In the genomic region with DNA sequence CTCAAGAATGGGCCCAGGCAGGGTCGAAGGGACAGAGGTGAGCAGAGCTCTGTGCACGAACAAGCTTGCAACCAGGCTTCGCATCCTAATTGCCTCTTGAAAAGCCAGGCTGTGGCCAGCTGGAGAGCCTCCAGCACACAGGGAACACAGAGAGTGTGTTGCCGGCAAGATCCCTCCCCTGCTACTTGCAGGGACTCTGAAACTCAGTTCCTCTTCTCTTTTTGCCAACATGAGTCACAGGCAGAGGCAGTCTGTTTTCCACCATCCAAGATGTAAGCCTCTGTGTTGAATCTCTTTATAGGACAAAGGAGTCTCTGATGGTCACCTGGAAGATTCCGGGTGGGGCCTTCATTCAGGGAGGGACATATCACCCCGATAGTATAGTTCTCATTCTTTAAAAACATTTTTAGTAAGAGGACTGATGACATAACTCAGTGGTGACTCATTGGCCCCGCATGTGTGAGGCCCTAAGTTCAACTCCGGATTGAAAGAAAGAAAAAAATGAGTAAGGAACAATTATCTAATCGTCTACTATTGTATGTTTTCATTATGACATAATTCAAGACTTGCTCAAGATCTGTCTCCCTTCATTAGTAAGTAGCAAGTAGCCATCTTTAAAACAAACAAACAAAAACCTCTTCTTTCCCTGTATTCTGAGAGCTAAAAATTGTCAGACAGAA, we compare ENCODE assay signal across 9 mouse cellular contexts. TPM values are rescaled to one million over a fixed set of nuclear protein-coding genes. Genes with fewer than 3 reads are reported as not detected.
A peak's percentile ranks its signal among the peaks of the same experiment; 100 is the strongest.
DNase-seq lines count a peak whose midpoint lies in the region; ATAC-seq lines count a peak whose summit lies in the region.
"Had no signal": no experiment of that assay in that cellular context is flagged by ENCODE, and none has a peak within 500 bp of the region (broad histone marks: within the 10 kb centered on the region; RNA-seq: fewer than 3 reads in every experiment).

No protein-coding gene starts in this region.

- 48% methylated on average over 9 of the region's 9 CpGs for WGBS in intestine, embryonic 16.5 days
- 59% methylated on average over 9 of the region's 9 CpGs for WGBS in midbrain, embryonic 12.5 days
- 53% methylated on average over 9 of the region's 9 CpGs for WGBS in liver, embryonic 12.5 days (ENCODE audit: insufficient replicate concordance)

- peak; percentile 36; the same call in 1 of the 2 replicates for ATAC-seq in intestine, embryonic 16.5 days
- ATAC-seq in midbrain, embryonic 12.5 days (ENCODE audit: low FRiP score, low read depth), result peak; percentile 87
- no peak for ATAC-seq in liver, embryonic 12.5 days

- H3K27me3 ChIP-seq in intestine, embryonic 16.5 days (replicated peaks; ENCODE audit: control insufficient read depth, insufficient read depth, low read length), result no peaks in the 10 kb centered on the region
- H3K27me3 ChIP-seq in midbrain, embryonic 12.5 days, result 0 out of 2 replicates have a peak, but pooled peaks cover 7% of the 10 kb centered on the region
- 0 out of 2 replicates have a peak, but pooled peaks cover 2% of the 10 kb centered on the region for H3K27me3 ChIP-seq in liver, embryonic 12.5 days (replicated peaks)

- H3K9me3 ChIP-seq in intestine, embryonic 16.5 days (ENCODE audit: control insufficient read depth, low read length), result no peaks in the 10 kb centered on the region
- no peaks in the 10 kb centered on the region for H3K9me3 ChIP-seq in midbrain, embryonic 12.5 days
- H3K9me3 ChIP-seq in liver, embryonic 12.5 days (replicated peaks), result no peaks in the 10 kb centered on the region
- H3K9me3 ChIP-seq: megakaryocyte, embryonic 14.5 days had no signal

- intact Hi-C loops in heart, postnatal 25 days (cut with DNase I), result no loop called here

- no peak overlapping the region for H3K4me3 ChIP-seq in intestine, embryonic 16.5 days (ENCODE audit: low read length)
- H3K4me3 ChIP-seq in midbrain, embryonic 12.5 days, result no peak overlapping the region
- H3K4me3 ChIP-seq in liver, embryonic 12.5 days, result no peak overlapping the region

- no peak overlapping the region for H3K27ac ChIP-seq in intestine, embryonic 16.5 days (ENCODE audit: low read length)
- H3K27ac ChIP-seq in midbrain, embryonic 12.5 days (replicated peaks), result peak overlapping the region; percentile 89
- no peak overlapping the region for H3K27ac ChIP-seq in liver, embryonic 12.5 days

- no peak overlapping the region for H3K9ac ChIP-seq in intestine, embryonic 16.5 days (ENCODE audit: low read depth, low read length)
- no peak overlapping the region for H3K9ac ChIP-seq in midbrain, embryonic 12.5 days (replicated peaks)
- H3K9ac ChIP-seq in liver, embryonic 12.5 days, result no peak overlapping the region

- no peak overlapping the region for H3K4me2 ChIP-seq in intestine, embryonic 16.5 days (ENCODE audit: low read depth, low read length)
- peak overlapping the region; percentile 30 for H3K4me2 ChIP-seq in midbrain, embryonic 12.5 days (replicated peaks)
- no peak overlapping the region for H3K4me2 ChIP-seq in liver, embryonic 12.5 days

- peak; percentile 94 for DNase-seq in heart, adult 11 months
- no peak for DNase-seq in heart, postnatal 25 days (ENCODE audit: low spot score)
- peak; percentile 29 for DNase-seq in adrenal gland, adult 8-10 months
- DNase-seq in frontal cortex, postnatal 14 days (ENCODE audit: low spot score in 2 of 2), result peak; percentile 27 to 33
- no peak for DNase-seq in thymus, adult 18-20 months

- H3K36me3 ChIP-seq in intestine, embryonic 16.5 days (ENCODE audit: control insufficient read depth, insufficient read depth, low read length), result no peaks in the 10 kb centered on the region
- H3K36me3 ChIP-seq in midbrain, embryonic 12.5 days, result no peaks in the 10 kb centered on the region
- H3K36me3 ChIP-seq in liver, embryonic 12.5 days, result no peaks in the 10 kb centered on the region

- no peaks in the 10 kb centered on the region for H3K4me1 ChIP-seq in intestine, embryonic 16.5 days (ENCODE audit: control insufficient read depth, insufficient read depth, low read length)
- peaks cover 22% of the 10 kb centered on the region for H3K4me1 ChIP-seq in midbrain, embryonic 12.5 days
- no peaks in the 10 kb centered on the region for H3K4me1 ChIP-seq in liver, embryonic 12.5 days

RNA-seq across cellular contexts. Expression of a gene that starts 46.3 kb away (rescaled TPM):
- 1 to 10 TPM in 1 of 2 experiments, under 1 TPM in 1; 0.87 to 1.0 TPM for total RNA-seq in heart, postnatal 25 days (2021)
- total RNA-seq in adrenal gland, adult 8-10 months (2022), result 1 to 10 TPM in 3 of 4 experiments, under 1 TPM in 1; 0.87 to 1.4 (median 1.0) TPM
- polyA plus RNA-seq in intestine, embryonic 16.5 days (2015; fragmentation: Nextera tagmentation; extraction: Ambion mirVana), result 0.98 and 1.1 TPM in 2 replicates
- 0.97 and 1.4 TPM in 2 replicates for polyA plus RNA-seq in midbrain, embryonic 12.5 days (2016; fragmentation: Nextera tagmentation; extraction: Ambion mirVana)
- 0.42 and 0.43 TPM in 2 replicates for polyA plus RNA-seq in liver, embryonic 12.5 days (2016; fragmentation: Nextera tagmentation; extraction: Ambion mirVana)

Comparison
In these comparisons a context has a peak if more than half of its experiments do, and no peak if none do; other contexts are left out.
1. DNase-seq: peak in heart, adult 11 months (single experiment), adrenal gland, adult 8-10 months (single experiment) and frontal cortex, postnatal 14 days (2 of 2); none in heart, postnatal 25 days (single experiment) and thymus, adult 18-20 months (0 of 2).